Mouse (Mus musculus) neural tube, embryonic 10.5 days (tissue): ENCODE data around the gene Tlx2.

Experiments used
- DNase-seq: peaks from one replicate; pipeline ENCODE4 v3.0.0-alpha.2; 2017; ENCODE audit warnings: low spot score; ENCODE audit errors: extremely low spot score

Tlx2 gene

DNA sequence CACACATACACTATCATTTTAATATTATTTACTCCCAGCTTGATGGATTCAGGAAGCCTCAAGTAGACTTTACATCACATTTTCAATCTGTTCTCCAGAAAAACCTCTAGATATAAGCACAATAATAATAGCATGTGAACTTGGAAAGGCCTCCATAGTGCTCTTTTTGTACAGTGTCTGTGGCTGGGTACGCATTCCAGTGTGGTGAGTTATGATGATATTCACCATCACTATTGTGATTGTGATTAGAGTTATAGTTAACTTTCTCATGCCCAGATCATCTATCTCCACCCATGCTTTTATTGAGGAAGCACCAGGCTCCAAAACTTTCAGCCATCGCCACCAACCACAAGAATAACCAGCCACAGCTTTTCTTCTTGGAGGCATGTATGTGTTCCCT lies 46.3 kb downstream of the Tlx2 start:
- no peak for DNase-seq

- DNase-seq: no peak
These were observed 47.1 kb downstream of the Tlx2 start for GRCm38 (mm10) chr6:83023008-83023407.

GRCm38 (mm10) chr6:83020836-83021593 lies 49.1 kb downstream of the Tlx2 start:
- no peak for DNase-seq

DNA sequence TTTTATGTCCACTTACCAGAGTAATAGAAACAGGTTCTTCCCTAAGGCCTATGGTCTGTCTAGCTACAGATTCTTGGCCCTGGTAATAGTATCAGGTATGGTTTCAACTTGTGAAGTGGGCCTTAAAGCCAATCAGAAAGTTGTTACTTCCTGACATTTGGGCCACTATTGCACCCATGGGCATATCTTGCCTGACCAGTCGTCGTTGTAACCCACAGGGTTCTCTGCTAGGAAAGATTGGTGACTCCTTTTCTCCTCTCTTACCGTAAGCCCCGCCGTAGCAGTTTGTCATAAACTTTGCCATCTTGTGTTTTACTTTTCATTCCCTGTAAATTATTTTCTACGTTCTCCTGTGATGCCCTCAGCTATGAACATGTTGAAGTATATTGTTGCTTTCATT lies 50.0 kb downstream of the Tlx2 start:
- DNase-seq: no peak

DNA sequence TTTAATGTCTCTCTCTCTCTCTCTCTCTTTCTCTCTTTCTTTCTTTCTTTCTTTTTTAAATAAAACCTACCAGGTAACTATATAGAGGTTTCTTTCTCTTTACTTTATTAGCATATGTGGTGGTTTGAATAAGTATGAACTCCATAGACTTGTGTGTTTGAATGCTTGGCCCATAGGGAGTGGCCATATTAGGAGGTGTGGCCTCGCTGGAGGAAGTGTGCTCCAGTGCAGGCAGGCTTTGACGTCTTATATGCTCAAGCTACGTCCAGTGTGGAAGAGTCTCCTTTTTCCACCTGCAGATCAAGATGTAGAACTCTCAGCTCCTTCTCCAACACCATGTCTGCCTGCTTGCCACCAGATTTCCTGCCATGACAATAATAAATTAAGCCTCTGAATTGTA lies 51.0 kb downstream of the Tlx2 start:
- DNase-seq: no peak
